Mouse (Mus musculus) thymus, postnatal 36 days (tissue): ENCODE measurements around the gene Morn5.

Source experiments
- DNase-seq, 2 experiments: peaks; one replicate each; pipeline ENCODE4 v3.0.0; 2022; ENCODE audit warnings: mixed read lengths in 2 of 2

Morn5 gene

GRCm38 (mm10) chr2:36071660-36072305 is 22.5 kb downstream of the Morn5 start:
- DNase-seq: no peak

- DNase-seq: no peak
These were observed 24.5 kb downstream of the Morn5 start for GRCm38 (mm10) chr2:36073781-36074180.

GRCm38 (mm10) chr2:36075210-36075609 is 26.0 kb downstream of the Morn5 start:
- DNase-seq: no peak

- DNase-seq: no peak
These were observed 28.0 kb downstream of the Morn5 start for GRCm38 (mm10) chr2:36077160-36077761.

GRCm38 (mm10) chr2:36081446-36081845 is 32.2 kb downstream of the Morn5 start:
- no peak for DNase-seq

GRCm38 (mm10) chr2:36082802-36083580 is 33.7 kb downstream of the Morn5 start:
- no peak for DNase-seq

- DNase-seq: no peak
These were observed 35.8 kb downstream of the Morn5 start for GRCm38 (mm10) chr2:36085041-36085440.

- no peak for DNase-seq
These were observed 39.9 kb downstream of the Morn5 start for GRCm38 (mm10) chr2:36089190-36089589.

- peak; percentile 64 to 72 for DNase-seq
These were observed 41.8 kb downstream of the Morn5 start for GRCm38 (mm10) chr2:36090853-36091741.

- no peak for DNase-seq
These were observed 43.5 kb downstream of the Morn5 start for GRCm38 (mm10) chr2:36092748-36093147.

GRCm38 (mm10) chr2:36093301-36093700 is 44.0 kb downstream of the Morn5 start:
- DNase-seq: no peak

- DNase-seq: no peak
These were observed 44.7 kb downstream of the Morn5 start for GRCm38 (mm10) chr2:36093914-36094475.

GRCm38 (mm10) chr2:36097129-36097815 is 48.0 kb downstream of the Morn5 start:
- DNase-seq: no peak

- DNase-seq: no peak
These were observed 48.8 kb downstream of the Morn5 start for GRCm38 (mm10) chr2:36098021-36098420.

GRCm38 (mm10) chr2:36099739-36100138 is 50.5 kb downstream of the Morn5 start:
- no peak for DNase-seq

GRCm38 (mm10) chr2:36101866-36102558 is 52.8 kb downstream of the Morn5 start:
- DNase-seq: no peak

GRCm38 (mm10) chr2:36102559-36102946 is 53.3 kb downstream of the Morn5 start:
- no peak for DNase-seq

GRCm38 (mm10) chr2:36103069-36103554 is 53.9 kb downstream of the Morn5 start:
- DNase-seq: no peak

GRCm38 (mm10) chr2:36103555-36104367 is 54.5 kb downstream of the Morn5 start:
- DNase-seq: no peak

- no peak for DNase-seq
These were observed 55.2 kb downstream of the Morn5 start for GRCm38 (mm10) chr2:36104436-36104955.
